Mouse (Mus musculus) retina, postnatal 7 days (tissue): ENCODE measurements around the gene Hipk1.

Experiments used
- DNase-seq: peaks from one replicate; pipeline ENCODE4 v3.0.0-alpha.2; 2012; ENCODE audit warnings: low read depth, low spot score

Hipk1 gene

GRCm38 (mm10) chr3:103715762-103716693 is 75.3 kb downstream of the Hipk1 start:
- DNase-seq, result no peak

- no peak for DNase-seq
These were observed 76.4 kb downstream of the Hipk1 start for GRCm38 (mm10) chr3:103714942-103715341.

- no peak for DNase-seq
These were observed 77.0 kb downstream of the Hipk1 start for GRCm38 (mm10) chr3:103714236-103714875.

GRCm38 (mm10) chr3:103712196-103712595 is 79.2 kb downstream of the Hipk1 start:
- DNase-seq, result no peak

GRCm38 (mm10) chr3:103709470-103710040 is 81.8 kb downstream of the Hipk1 start:
- no peak for DNase-seq

GRCm38 (mm10) chr3:103705426-103705825 is 85.9 kb downstream of the Hipk1 start:
- no peak for DNase-seq

GRCm38 (mm10) chr3:103704661-103705060 is 86.7 kb downstream of the Hipk1 start:
- no peak for DNase-seq

GRCm38 (mm10) chr3:103696388-103696925 is 94.9 kb downstream of the Hipk1 start:
- DNase-seq, result no peak

- DNase-seq, result no peak
These were observed 95.8 kb downstream of the Hipk1 start for GRCm38 (mm10) chr3:103695556-103695955.

GRCm38 (mm10) chr3:103690506-103690905 is 100.9 kb downstream of the Hipk1 start:
- no peak for DNase-seq
